Mouse (Mus musculus): ENCODE measurements around the gene Stard13. TPM values are rescaled to one million over a fixed set of nuclear protein-coding genes. Genes with fewer than 3 reads are reported as not detected.

Stard13 gene
- total RNA-seq (2022): 10 to 100 TPM; 13.0 to 17.2 (median 14.3) TPM

- DNase-seq (ENCODE audit: low spot score in 2 of 2): peak; percentile 20 to 22
Measured at GRCm38 (mm10) chr5:151233400-151234031, at the start of gene Stard13. TSS of gene Stard13 (minus strand) at chr5:151233836.

- DNase-seq (ENCODE audit: low spot score in 2 of 2): no peak
Measured at GRCm38 (mm10) chr5:151279531-151279930, 45.9 kb upstream of the Stard13 start.

- no peak for DNase-seq (ENCODE audit: low spot score in 2 of 2)
Measured at GRCm38 (mm10) chr5:151277927-151278326, 44.3 kb upstream of the Stard13 start.

DNA sequence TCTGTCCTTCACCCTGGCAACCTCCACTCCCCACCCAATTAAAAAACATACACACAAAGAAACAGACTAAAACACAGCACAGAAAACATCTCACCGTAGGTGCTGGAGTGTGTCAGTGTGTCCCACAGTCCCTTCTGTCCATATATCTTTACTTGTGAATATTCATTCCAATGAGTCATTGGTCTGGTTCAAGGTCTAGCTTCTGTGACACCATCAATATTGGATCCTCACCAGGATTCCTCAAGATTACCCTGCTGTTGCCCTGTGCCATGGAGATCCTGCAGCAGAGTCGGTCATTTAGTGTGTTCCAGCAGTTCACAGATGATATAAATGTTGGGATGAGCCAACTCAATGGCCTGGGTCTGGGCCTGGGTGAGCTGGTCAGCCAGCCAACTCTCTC, 42.4 kb upstream of the Stard13 start:
- DNase-seq (ENCODE audit: low spot score in 2 of 2): no peak

DNA sequence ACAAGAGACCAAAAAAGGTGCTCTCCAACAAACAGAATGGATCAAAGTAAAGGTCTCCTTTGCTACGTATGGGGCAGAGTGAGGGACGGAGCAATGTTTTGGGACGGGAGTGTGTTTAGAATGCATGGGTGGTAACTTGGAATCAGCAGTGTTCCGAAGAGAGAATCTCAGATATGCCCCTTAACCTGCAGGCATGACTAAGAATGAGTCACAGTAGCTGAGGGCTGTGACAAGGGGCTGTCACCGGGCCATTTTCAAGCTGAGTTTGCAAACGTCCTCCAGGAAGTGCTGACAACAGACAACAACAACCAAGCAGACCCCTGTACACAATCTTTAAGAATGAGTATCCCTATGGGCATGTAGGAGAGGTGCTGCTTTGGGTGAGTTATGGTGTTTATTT, 40.6 kb upstream of the Stard13 start:
- DNase-seq (ENCODE audit: low spot score in 2 of 2): no peak

- DNase-seq (ENCODE audit: low spot score in 2 of 2): no peak
Measured at GRCm38 (mm10) chr5:151270815-151271214, 37.2 kb upstream of the Stard13 start.

DNA sequence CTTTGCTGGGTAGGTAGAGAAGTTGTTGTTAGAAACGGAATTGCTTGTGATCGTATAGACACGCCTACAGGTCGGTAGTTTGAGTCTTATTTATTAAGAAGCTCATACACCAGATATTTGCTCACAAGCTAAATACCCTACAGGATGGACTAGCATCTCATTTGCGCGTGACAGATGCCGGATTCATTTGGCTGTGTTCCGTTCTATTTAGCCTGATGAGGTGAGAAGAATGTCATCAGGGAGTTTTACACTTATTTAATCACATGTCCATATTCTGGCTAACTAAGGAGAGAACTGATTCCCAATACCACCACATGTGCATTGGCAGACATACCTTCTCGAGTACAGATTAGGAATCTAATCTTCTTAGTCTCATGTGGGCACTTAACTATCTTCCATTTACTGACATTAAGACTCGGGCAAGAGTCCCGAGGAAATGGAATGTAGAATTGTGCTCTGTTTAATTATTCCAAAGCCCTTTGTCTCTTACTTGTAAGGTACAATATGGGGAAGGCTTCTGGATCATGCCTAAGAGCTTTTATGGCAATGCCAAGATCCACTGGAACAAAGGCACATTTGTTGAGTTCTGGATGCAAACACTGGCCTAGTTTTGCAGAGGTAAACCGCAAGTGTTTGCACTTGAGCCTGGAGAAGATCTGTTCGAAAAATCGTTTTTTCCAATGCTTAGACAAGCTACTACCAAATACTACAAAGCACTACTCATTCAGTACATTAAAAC, 33.4 kb upstream of the Stard13 start:
- DNase-seq (ENCODE audit: low spot score in 2 of 2): no peak

DNA sequence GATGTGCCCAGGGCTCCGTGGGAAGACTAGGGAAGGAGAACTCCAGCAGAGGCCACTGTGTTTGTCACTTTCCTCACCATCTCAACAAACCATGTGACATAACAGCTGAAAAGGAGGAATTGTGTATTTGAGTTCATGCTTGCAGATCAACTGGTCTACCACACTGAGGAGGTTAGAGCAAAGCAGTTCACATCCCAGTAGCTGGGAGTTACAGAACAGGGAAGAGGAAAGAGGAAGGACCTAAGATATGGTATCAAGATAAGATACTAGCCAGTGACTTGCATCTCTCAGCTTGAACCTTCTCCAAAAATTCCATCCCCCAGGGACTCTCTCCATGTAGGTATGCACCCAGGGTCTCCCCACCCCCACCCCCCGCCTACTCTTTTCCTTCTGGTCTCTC, 27.9 kb upstream of the Stard13 start:
- DNase-seq (ENCODE audit: low spot score in 2 of 2): no peak

- DNase-seq (ENCODE audit: low spot score in 2 of 2): no peak
Measured at GRCm38 (mm10) chr5:151252213-151252612, 18.6 kb upstream of the Stard13 start.

DNA sequence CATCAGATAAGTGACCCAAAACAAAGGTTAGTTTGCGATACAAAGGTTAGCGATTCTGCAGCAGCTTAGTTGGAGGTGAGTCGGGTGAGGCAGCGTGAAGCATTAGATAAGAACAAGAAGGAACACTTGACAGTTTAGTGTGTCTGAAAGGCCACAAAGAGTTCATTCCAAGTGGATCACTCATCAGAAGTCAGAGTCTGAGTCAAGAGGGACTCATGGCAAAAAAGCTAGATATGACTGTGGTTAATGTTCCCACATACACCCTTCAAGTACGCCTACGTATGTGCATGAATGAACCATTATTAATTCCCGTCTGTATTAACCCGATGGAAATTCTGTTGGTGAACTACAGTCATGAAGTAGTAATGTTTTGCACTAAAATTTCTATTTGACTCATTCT, 18.0 kb upstream of the Stard13 start:
- DNase-seq (ENCODE audit: low spot score in 2 of 2): no peak

- DNase-seq (ENCODE audit: low spot score in 2 of 2): no peak
Measured at GRCm38 (mm10) chr5:151248671-151249620, 15.3 kb upstream of the Stard13 start.

GRCm38 (mm10) chr5:151248084-151248483, 14.4 kb upstream of the Stard13 start:
- no peak for DNase-seq (ENCODE audit: low spot score in 2 of 2)

DNA sequence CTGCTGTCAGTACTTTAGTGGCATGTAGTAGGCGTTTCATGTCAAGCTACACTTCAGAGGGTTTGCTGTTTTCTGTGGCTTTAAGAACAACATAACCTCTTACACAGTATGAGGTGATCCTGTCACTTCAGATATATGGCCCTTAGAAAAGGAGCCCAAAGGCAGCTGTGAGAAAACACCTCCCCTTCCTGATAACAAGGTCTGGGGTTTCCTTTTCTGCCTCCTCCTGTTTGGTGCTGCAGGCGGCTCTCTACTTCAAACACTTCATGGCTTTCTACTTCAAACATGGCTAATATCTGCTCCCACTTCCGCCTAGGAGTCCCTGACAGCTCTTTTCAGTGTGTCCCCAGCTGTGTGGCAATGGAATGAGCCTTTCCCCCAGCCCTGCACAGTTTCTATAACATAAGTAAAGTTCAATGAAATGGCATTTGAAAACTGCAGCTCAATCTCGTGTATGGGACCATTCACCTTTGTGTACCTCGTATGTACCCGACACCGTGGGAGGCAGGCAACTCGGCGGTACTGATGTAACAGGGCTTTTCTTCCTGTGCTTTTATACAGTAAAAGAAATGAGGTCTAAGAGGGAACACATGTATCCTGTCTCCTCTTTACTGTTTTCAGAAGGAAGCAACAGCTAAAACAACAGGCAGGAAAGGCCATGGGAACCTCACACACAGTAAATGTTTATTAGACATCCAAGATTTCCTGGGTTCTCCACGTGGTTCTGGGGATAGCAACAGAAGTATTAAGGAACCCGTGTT, 13.7 kb upstream of the Stard13 start:
- DNase-seq (ENCODE audit: low spot score in 2 of 2): no peak

DNA sequence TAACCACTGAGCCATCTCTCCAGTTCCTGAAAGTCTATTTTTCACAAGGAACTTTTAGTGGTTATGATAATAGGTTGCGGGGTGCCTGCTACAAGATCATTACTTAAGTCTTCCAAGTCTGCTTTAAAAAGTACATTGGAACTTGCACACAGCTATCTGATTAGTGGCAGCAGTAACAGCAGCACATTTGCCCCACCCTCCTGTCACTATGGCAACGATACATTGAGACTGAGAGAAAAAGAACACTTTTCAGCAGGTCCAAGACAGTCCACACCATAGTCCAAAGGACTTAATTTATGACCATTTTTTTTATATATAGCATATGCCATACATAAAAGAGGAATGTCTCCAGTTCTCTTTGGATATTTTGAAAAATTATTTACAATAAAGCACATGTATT, 12.7 kb upstream of the Stard13 start:
- DNase-seq (ENCODE audit: low spot score in 2 of 2): no peak

GRCm38 (mm10) chr5:151245571-151245970, 11.9 kb upstream of the Stard13 start:
- DNase-seq (ENCODE audit: low spot score in 2 of 2): no peak

GRCm38 (mm10) chr5:151238730-151239129, 5.1 kb upstream of the Stard13 start:
- no peak for DNase-seq (ENCODE audit: low spot score in 2 of 2)

DNA sequence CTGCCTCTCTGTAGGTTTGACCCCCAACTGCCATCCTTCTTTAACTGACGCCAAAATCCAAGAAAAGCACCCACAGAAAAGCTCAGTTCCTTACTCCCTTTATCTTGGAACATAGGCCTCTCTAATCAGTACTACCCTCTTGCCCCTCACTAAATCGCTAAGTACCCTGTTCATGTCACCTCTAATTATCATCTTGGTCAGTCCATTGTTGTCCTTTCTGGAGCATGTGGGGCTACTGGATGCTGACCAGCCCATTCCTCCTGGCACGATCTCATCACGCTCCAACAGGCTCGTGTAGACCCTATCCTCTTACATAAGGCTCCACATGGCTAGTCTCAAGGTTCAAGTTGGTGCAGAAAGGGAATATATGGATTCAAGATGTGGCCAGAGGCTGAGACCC, 2.8 kb upstream of the Stard13 start:
- DNase-seq (ENCODE audit: low spot score in 2 of 2): no peak

GRCm38 (mm10) chr5:151232576-151233299, 898 bp downstream of the Stard13 start:
- DNase-seq (ENCODE audit: low spot score in 2 of 2): no peak

GRCm38 (mm10) chr5:151231861-151232260, 1.8 kb downstream of the Stard13 start:
- no peak for DNase-seq (ENCODE audit: low spot score in 2 of 2)

DNA sequence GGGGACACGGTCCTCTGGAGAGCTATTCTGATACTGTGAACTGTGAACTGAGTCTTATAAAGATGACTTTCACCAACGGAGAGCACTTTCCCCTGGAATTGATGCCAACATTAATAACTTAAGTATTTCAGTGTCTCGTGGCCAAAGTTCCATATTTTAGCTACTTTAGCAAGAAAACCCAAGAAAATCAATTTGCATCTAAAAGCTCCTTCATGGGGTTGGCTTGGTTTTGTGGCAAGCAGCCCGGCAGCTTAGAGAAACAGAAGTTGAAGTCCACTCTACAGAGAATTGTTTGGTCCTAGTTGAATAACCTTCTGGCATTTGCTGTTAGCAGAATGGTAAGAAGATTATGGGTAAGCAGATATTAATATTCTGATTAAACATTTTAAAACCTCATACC, 2.2 kb downstream of the Stard13 start:
- DNase-seq (ENCODE audit: low spot score in 2 of 2): no peak

- DNase-seq (ENCODE audit: low spot score in 2 of 2): no peak
Measured at GRCm38 (mm10) chr5:151230427-151230826, 3.2 kb downstream of the Stard13 start.

All from left cerebral cortex, adult 8-10 months (tissue).